Mouse (Mus musculus): ENCODE results near the gene Cacng5.

Cacng5 gene

GRCm38 (mm10) chr11:107914634-107915226, at the start of gene Cacng5:
Gene Cacng5 (minus strand): TSS chr11:107915055.
- no peak for DNase-seq

- DNase-seq, result no peak
Measured at GRCm38 (mm10) chr11:107957566-107958350, 42.9 kb upstream of the Cacng5 start.

GRCm38 (mm10) chr11:107955191-107956062, 40.6 kb upstream of the Cacng5 start:
- DNase-seq, result no peak

DNA sequence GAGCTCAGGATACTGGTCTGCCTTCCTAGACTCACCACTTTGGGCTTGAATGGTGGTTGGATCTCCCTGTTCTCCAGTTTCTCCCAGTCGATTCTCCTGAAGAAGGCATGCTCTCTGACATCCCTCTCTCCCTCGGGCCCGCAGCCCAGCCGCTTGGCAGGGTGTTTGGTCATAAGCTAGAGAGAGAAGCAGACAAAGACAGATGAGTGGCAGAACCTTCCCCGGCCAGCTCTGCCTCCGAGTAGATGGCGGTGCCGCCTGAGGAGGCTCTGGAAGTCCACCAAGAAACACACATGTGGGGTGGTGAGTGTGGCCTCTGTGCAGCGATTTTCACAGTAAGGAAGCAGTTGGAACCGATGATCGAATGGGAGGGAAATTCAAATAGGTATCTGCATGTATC, 36.6 kb upstream of the Cacng5 start:
- no peak for DNase-seq

DNA sequence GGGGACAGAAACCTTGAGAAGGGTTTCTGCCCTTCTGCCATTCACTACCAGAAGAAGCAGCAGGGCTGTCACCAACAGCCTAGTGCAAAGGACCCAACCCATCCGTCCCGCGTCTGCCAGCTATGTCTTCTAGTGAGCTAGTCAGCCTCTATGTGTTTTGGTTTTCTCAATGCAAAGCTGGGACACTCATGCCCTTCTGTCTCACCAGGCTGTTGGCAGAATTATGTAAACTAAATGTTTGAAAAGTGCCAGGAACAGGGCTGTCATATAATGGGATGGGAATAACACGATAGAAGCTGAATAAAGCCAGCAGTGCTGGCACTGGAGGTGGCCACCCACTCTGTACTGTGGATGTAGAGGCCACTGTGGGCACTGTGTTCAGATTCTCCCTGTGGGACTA, 35.8 kb upstream of the Cacng5 start:
- DNase-seq, result no peak

DNA sequence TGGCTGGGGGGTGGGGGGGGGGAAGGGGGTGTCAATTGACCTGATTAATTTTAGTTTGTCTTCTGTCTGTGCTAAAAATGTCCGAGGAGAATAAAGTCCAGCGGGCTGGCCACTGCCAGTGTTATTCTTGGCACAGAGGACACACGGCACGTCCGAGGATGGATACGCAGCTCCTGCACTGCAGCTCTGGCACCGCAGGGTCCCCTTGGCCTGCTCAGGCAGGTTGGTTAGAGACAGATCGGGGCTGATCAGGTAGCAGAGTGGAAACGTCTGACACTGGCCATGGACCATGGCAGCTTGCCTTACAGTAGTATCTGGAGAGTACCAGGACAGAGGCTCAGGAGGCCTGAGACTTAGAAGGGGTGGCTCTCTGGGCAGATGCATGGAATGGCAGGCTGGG, 35.4 kb upstream of the Cacng5 start:
- peak; percentile 22 for DNase-seq

GRCm38 (mm10) chr11:107947951-107948350, 33.1 kb upstream of the Cacng5 start:
- DNase-seq, result no peak

DNA sequence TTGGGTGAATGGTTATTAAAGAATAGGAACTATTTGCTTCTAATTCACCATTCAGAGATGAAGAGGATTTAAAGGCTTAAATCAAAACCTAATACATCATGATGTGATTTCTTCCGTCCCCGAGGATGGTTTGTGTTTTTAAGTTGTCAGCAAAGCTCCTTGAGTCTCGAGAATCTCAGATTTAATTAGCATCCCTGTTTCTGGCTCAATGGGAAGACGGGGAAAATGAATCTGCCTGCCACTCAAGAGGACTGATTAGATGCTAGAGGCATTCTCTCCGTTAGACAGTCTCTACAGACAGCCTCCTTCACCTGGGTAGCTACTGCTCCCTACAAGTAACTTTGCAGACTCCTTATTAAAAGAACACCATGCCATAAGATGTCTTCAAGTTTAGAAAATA, 32.0 kb upstream of the Cacng5 start:
- DNase-seq, result no peak

DNA sequence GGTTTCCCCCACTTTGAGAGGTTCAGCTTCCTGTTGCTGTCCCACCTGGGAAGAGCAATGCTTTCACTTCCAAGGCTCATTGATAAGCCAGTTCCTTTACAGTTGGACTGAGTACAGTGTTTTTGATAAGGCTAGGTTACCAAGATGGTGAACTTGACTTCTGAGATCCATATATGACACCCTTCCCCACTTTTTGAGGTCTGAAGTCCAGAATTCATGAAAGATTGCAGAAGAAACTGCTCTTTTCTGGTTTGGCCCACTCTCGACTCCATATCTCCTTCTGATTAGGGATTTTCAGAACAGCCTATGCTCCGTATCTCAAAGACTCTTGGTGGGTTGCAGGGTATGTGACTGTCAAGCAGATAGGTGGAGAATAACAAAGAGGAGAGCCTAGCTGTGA, 22.1 kb upstream of the Cacng5 start:
- no peak for DNase-seq

GRCm38 (mm10) chr11:107931721-107932120, 16.9 kb upstream of the Cacng5 start:
- no peak for DNase-seq

DNA sequence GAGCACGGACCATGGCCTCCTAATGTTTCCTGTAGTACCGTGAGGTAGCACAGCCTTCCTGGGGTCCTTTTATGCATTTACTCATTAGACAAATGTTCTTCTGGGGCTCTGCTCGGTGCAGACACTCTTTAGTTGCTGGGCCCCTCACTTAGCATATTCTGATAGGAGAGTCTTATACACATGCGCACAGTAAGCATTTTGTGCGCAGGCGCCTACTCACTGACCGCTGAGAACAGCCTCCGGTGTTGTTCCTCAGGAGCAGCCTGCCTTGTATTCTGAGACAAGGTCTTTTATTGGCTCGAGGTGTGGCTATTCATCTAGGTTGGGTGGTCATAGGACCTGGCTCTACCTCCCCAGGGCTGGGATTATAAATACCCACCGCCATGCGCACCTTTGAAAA, 16.4 kb upstream of the Cacng5 start:
- DNase-seq, result no peak

- DNase-seq, result no peak
Measured at GRCm38 (mm10) chr11:107929712-107930111, 14.9 kb upstream of the Cacng5 start.

DNA sequence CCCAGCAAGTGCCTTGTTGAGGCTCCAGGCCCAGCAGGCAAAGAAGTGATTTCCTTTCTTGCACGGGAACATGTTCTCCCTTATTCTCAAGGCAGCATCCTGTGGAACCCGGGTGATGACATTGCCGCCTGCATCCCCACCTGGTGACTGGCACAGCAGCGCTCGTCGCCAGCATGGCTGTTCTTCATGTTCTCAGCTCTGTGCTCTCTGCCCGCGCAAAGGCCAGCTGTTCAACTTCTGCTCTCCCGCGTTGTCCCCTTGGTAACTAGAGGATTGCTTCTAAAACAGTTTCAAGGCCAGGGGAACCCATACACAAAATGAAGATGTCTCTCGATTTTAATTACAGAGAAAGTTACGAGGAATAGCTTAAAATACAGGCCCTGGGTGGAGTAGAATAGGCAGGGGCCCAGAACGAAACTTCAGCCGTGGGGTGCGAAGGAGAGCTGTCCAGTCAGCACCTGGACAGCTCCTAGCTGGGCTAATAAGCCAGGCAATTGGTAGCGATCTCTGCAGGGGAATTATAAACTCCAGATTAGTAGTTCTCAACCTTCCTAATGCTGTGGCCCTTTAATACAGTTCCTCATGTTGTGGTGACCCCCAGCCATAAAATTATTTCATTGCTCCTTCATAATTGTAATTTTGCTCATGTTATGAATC, 5.1 kb upstream of the Cacng5 start:
- DNase-seq, result no peak

- DNase-seq, result no peak
Measured at GRCm38 (mm10) chr11:107917721-107918235, 2.9 kb upstream of the Cacng5 start.

- DNase-seq, result no peak
Measured at GRCm38 (mm10) chr11:107913317-107913716, 1.5 kb downstream of the Cacng5 start.

DNA sequence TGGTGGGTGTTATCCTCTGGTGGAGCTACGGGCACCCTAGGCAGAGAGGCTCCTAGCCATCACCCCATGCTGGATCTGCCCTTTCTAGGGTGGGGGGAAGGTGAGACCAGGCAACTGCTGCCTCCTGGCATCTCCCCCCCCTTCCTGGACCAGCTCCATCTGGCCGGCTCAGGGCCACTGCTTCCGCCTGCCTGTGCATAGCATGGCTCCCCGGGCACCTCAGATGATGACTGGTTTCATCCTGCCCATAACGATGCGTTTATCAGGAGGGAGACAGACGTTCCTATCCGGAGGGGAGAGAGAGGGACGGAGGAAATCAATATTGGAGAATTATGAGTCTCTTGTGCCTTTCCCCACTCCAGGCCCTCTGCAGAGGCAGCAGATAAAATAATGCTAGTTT, 9.5 kb downstream of the Cacng5 start:
- DNase-seq, result no peak

GRCm38 (mm10) chr11:107903966-107904605, 10.8 kb downstream of the Cacng5 start:
- DNase-seq, result no peak

GRCm38 (mm10) chr11:107900470-107900869, 14.4 kb downstream of the Cacng5 start:
- no peak for DNase-seq

GRCm38 (mm10) chr11:107898698-107899097, 16.2 kb downstream of the Cacng5 start:
- DNase-seq, result no peak

DNA sequence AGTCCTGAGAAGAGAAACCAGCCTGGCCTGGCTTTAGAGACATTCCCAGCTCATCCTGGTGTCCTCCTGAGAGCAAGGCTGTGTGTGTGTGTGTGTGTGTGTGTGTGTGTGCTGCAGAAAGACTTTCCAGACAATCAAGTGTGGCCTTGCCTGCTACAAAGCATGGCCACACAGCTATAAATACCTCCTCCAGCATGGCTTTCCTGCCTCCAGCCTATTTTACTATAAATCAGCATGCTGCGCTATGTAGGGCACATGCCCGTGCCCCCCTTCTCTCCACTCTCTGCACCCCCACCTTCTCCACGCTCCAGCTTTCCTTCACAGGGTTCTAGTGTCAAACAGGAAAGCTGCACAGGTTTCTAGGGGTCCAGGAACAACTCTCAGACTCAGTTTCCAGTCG, 19.2 kb downstream of the Cacng5 start:
- DNase-seq, result no peak

DNA sequence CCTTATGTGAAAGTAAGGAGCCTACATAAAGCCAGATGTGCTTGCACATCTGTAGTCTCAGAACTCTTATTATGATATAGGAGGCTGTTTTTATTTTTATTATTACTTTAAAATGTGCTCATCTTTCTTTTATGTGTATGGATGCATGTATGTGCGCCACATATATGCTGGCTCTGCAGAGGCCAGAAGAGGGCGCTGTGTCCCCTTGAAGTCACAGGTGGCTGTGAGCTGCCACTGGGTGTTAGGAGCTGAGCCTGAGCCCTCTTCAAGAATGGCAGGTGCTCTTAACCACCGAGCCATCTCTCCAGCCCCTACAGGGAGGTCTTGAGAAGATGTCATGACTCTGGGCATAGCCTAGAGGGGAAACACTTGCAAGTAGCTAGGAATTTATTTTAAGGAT, 23.5 kb downstream of the Cacng5 start:
- no peak for DNase-seq

DNA sequence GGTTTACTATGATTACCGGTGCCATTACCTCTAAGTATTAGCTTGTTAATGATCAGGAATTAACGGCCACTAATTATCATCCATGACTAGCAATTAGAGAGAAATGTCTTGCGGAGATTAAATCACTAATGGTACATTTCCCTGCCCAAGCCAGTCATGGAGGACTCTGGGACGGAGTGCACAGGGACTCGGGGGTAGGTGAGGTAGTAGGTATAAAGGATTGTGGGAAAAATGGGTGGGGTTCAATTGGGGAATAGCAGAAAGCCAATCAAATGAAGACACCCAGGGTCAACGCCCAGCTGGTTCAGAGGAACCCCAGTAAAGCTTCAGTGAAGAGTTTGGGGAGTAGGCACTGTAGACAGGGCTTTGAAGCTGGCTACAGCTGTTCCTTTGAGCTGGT, 27.5 kb downstream of the Cacng5 start:
- no peak for DNase-seq
